Mouse (Mus musculus): ENCODE results near the gene Tmem234.

- no peak for TF ChIP-seq POLR2A (IDR thresholded peaks at IDR 0.05; ENCODE audit: borderline replicate concordance, low read depth, low read length)
- no peak for TF ChIP-seq CTCF (IDR thresholded peaks at IDR 0.05; ENCODE audit: low read depth, low read length)
Measured at GRCm38 (mm10) chr4:129671491-129672082, 71.1 kb downstream of the Tmem234 start.
